Mouse (Mus musculus) kidney, adult 2 months (tissue): Measurements from ENCODE around the gene Hsd11b2. TPM values are rescaled to one million over a fixed set of nuclear protein-coding genes. Genes with fewer than 3 reads are reported as not detected.

Source experiments
- DNase-seq: peaks from one replicate; pipeline ENCODE4 v3.0.0; 2021
- H3K27ac ChIP-seq: fragments of 200-500 bp; 2 replicates; pipeline ENCODE4 v1.5.1; 2012; ENCODE audit warnings: low read depth, low read length, control low read depth, inconsistent platforms; ENCODE audit not compliant: insufficient read depth
- H3K27me3 ChIP-seq: fragments of 200-500 bp; replicated peaks from 2 replicates; pipeline ENCODE4 v1.6.1; 2012; ENCODE audit warnings: mild to moderate bottlenecking, moderate library complexity, low read length, inconsistent platforms; ENCODE audit not compliant: control insufficient read depth, insufficient read depth
- H3K36me3 ChIP-seq: fragments of 200-500 bp; 2 replicates; pipeline ENCODE4 v1.6.1; 2012; ENCODE audit warnings: mild to moderate bottlenecking, moderate library complexity, low read length, inconsistent platforms; ENCODE audit not compliant: control insufficient read depth, insufficient read depth
- H3K4me1 ChIP-seq: fragments of 200-500 bp; 2 replicates; pipeline ENCODE4 v1.6.1; 2011; ENCODE audit warnings: low read length; ENCODE audit not compliant: control insufficient read depth, insufficient read depth
- H3K4me3 ChIP-seq: fragments of 200-500 bp; 2 replicates; pipeline ENCODE4 v1.5.1; 2011; ENCODE audit warnings: mild to moderate bottlenecking, low read depth, low read length, control low read depth; ENCODE audit not compliant: insufficient read depth
- CTCF ChIP-seq: fragments of 200-500 bp; conservative IDR thresholded peaks from 2 replicates; pipeline ENCODE4 v1.5.1; 2011; ENCODE audit warnings: low read depth, mild to moderate bottlenecking, control low read depth, low read length, moderate library complexity, mixed read lengths; ENCODE audit not compliant: insufficient read depth, insufficient read length
- POLR2A ChIP-seq: fragments of 200-500 bp; IDR thresholded peaks from one replicate; pipeline ENCODE4 v1.6.1; 2011; ENCODE audit warnings: low read depth, low read length, control low read depth
- WGBS: fragments of 180-500 bp; shearing (Covaris S2); methylation state at CpG from one replicate; pipeline ENCODE4 v1.1.7; 2018; 5-methylcytosine and 5-hydroxymethylcytosine counted together
- polyA plus RNA-seq: library from polyadenylated mRNA; depleted of rRNA; stranded (reverse); fragments of >200 nt; gene quantifications from 2 replicates; pipeline ENCODE4 v1.2.3, GENCODE M21; 2012

Hsd11b2 gene
- polyA plus RNA-seq, 1 experiment = 310 TPM

DNA sequence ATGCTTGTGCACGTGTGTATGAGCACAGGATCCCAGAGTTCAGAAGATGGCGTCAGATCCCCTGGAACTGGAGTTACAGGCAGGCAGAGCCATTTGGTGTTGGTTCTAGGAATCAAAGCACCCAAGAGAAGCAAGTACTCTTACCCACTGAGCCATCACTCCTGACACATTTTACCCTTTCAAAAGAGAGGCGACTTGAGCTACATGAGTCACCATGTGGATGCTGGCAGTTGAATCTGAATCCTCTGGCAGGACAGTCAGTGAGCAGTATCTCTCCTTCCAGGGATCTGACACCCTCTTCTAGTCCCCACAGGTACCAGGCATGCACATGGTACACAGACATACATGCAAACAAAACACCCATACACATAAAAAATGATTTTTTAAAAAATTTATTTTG is 30.5 kb upstream of the Hsd11b2 start:
- 80% methylated on average over 3 of the region's 3 CpGs for WGBS

DNA sequence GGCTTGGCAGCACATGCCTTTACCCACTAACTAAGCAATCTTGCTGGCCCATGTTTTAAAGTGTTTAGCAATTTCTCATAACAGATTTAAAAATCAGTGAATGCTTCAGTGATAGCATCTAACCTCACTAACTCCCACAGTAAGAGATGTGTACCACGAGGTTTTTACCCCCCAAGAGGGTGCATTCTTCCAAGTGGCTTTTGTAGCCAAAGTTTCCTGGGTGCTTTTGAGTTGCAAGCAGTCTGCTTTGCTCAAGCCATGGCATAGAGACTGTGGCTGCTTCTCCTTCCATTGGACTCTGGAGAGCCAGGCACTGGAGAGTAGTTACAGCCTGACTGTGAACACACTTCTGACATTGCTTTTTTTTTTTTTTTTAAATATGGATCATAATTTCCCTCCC is 29.3 kb upstream of the Hsd11b2 start:
- 0 out of 2 replicates have a peak, but pooled peaks cover 3% of the 10 kb centered on the region for H3K4me1 ChIP-seq
- WGBS = 53% methylated on average over 1 of the region's 1 CpGs
- TF ChIP-seq POLR2A (no peak), CTCF (no peak)

More for the DNA sequence above, 30.5 kb upstream of the Hsd11b2 start:
- TF ChIP-seq CTCF (no peak), POLR2A (no peak)
- no peak for DNase-seq
- no peak overlapping the region for H3K27ac ChIP-seq
- no peaks in the 10 kb centered on the region for H3K27me3 ChIP-seq
- H3K36me3 ChIP-seq = no peaks in the 10 kb centered on the region
- H3K4me1 ChIP-seq = peaks cover 3% of the 10 kb centered on the region; the same call in 1 of the 2 replicates
- no peak overlapping the region for H3K4me3 ChIP-seq

DNA sequence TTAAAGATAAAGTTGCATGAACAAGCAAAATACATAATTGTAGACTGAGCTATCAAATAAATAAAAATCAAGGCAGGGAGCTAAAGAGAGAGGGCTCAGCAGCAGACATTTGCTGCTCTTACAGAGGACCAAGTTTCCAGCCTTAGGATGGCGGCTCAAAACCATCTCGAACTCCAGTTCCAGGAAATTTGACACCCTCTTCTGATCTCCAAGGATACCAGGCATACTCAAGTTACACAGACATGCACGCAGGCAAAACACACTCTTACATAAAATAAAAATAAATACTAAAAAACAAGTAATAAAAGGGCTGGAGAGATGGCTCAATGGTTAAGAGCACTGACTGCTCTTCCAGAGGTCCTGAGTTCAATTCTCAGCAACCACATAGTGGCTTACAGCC is 25.1 kb upstream of the Hsd11b2 start:
- 45% methylated on average over 3 of the region's 3 CpGs for WGBS
- DNase-seq = no peak

More for the DNA sequence above, 29.3 kb upstream of the Hsd11b2 start:
- Histone ChIP-seq H3K36me3 (no peaks in the 10 kb centered on the region), H3K27ac (no peak overlapping the region), H3K4me3 (no peak overlapping the region), H3K27me3 (no peaks in the 10 kb centered on the region)
- no peak for DNase-seq

DNA sequence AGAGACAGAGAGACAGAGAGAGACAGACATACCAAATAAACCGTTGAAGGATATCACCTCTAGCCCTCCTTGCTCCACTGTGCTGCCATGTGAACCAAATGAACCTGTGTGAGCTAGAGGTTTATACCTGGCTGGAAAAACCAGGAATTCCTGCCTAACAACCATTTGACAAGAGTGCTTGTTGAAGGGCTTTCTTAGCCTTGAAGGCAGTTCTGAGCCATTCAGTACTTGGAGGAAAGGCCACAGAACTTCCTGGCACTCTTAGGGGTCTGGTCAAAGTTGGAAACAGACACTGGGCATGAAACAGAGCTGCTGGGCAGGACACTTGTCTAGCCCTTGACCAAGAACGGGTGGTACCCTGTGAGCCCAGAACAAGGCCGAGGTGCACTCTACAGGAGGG is 24.0 kb upstream of the Hsd11b2 start:
- no peaks in the 10 kb centered on the region for H3K36me3 ChIP-seq
- WGBS = 65% methylated on average over 3 of the region's 3 CpGs
- H3K27me3 ChIP-seq = no peaks in the 10 kb centered on the region
- peaks cover 9% of the 10 kb centered on the region for H3K4me1 ChIP-seq
- H3K4me3 ChIP-seq = no peak overlapping the region
- TF ChIP-seq POLR2A (no peak), CTCF (no peak)
- DNase-seq = no peak
- H3K27ac ChIP-seq = peak overlapping the region; percentile 86

More for the DNA sequence above, 25.1 kb upstream of the Hsd11b2 start:
- no peak for TF ChIP-seq POLR2A
- TF ChIP-seq CTCF = no peak
- no peaks in the 10 kb centered on the region for H3K27me3 ChIP-seq
- H3K36me3 ChIP-seq = no peaks in the 10 kb centered on the region
- H3K4me3 ChIP-seq = no peak overlapping the region
- H3K27ac ChIP-seq = no peak overlapping the region
- H3K4me1 ChIP-seq = peaks cover 9% of the 10 kb centered on the region

DNA sequence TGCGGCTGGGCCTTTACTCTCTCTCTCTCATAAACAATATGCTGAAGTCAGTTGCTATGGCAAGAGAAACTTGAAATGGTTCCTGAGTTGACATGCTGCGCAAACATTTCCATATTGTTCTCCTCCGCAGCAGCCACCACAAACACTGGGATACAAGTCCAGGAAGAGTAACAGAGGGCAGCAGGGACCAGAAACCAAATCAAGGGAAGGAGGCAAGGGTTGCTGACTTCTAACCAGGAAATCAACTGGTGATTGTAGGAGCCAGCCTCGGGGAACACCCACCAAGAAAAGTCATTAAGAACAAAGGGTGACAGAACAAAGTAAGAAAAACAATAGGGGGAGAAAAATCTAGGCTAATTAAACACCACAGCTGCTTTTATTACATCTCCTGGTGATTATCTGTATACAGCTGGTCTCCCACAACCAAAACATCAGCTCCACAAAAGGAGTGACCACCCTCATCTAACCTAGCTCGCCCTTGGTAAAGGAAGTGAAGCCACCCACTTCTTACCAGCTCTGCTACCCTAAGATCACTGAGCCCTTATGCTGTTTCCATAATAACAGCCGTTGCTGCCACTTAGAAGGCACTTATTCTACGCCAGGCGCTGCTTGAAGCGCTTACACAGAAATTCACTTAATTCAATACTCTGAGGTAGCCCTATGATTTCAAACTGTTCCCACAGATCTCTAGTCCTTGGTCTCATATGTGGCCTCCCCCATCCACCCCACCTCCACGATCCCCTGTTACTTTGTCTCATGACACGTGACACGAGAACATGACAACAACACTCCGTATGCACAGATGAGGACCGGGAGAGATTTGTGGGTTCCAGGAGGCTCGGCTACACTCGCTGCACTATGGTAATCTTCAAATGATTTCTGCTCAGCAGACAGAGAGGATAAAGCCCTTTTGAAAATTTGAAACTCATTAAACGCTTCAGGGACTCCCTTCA is 22.9 kb upstream of the Hsd11b2 start:
- Histone ChIP-seq H3K4me3 (peak overlapping the region; percentile 12; the same call in 1 of the 2 replicates), H3K27me3 (no peaks in the 10 kb centered on the region), H3K36me3 (no peaks in the 10 kb centered on the region), H3K4me1 (peaks cover 9% of the 10 kb centered on the region), H3K27ac (peak overlapping the region; percentile 64)
- WGBS = 49% methylated on average over 17 of the region's 17 CpGs
- no peak for DNase-seq
- TF ChIP-seq POLR2A (no peak), CTCF (no peak)

DNA sequence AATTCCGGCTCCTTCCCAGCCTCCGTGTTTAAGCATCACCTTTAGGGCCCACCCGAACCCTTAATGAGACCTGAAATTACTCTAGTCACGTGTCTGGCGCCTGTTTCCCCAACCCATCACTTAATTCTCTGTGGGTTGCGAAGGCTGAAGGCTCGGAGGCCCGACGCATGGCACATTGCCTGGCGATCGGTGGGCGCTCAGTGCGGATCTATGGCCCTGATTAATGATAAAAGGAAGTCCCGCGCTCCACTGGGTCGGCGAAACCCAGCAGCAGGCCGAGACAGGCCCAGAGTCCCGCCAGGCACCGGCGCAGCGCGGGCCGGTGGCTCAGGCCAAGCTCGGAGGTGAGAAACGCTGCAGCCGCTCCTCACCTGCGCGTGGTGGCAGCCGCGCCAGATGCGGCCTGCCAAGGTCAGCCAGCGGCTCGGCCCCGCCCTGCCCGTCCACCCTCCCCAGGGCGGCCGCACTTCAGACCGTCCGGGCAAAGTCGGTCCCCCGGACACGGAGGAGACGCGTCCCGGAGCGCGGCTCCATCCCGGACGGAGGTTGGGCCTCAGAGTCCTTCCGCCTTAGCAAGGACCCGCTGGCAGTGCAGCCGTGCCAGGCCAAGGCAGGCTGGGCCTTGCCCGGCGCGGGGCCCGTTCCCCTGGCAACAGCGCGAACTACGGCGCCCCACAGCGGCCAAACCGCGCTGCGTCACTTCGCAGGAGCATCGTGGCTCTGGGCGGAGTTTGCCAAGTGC is 21.9 kb upstream of the Hsd11b2 start, which contains the start of gene Zdhhc1:
Gene Zdhhc1, minus strand, starts transcription at position 464 of the 742 bp plus-strand sequence.
- peak; percentile 51 for TF ChIP-seq CTCF
- peak; percentile 41 for TF ChIP-seq POLR2A
- Histone ChIP-seq H3K4me1 (peaks cover 9% of the 10 kb centered on the region), H3K36me3 (no peaks in the 10 kb centered on the region), H3K4me3 (peak within 1 kb of the TSS; percentile 85), H3K27ac (peak within 1 kb of the TSS; percentile 78), H3K27me3 (no peaks in the 10 kb centered on the region)
- peak; percentile 93 for DNase-seq
- 1% methylated on average over 67 of the region's 68 CpGs for WGBS

DNA sequence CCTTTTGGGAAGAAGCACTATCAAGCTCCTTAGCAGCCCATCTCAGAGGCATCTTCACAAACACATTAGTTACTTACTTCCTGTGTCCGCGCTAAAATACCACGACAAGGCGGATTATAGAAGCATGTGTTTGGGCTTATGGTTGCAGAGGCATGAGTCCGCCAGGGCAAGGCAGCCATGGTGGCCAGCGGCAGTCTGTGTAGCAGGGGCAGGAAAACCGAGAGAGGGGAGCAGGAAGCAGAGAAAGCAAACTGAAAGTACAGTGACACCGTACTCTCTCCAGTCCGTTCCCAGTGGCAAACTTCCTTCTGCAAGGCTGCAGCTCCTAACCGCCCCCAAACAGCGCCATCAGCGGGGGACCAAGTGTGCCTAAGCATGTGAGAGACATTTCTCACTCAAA is 18.8 kb upstream of the Hsd11b2 start:
- Histone ChIP-seq H3K27me3 (no peaks in the 10 kb centered on the region), H3K27ac (no peak overlapping the region), H3K36me3 (no peaks in the 10 kb centered on the region), H3K4me1 (peaks cover 9% of the 10 kb centered on the region), H3K4me3 (peak overlapping the region; percentile 43)
- TF ChIP-seq POLR2A (no peak), CTCF (no peak)
- DNase-seq = no peak
- whole genome bisulfite sequencing = 78% methylated on average over 12 of the region's 12 CpGs
